Mouse (Mus musculus) G1E (cell line): ENCODE data around the gene Sec14l5.

Source experiments
- CTCF ChIP-seq: IDR thresholded peaks from 2 replicates; pipeline ENCODE4 v1.5.1; 2012; ENCODE audit warnings: low read depth, low read length, inconsistent platforms, mixed read lengths
- TAL1 ChIP-seq: conservative IDR thresholded peaks from 2 replicates; pipeline ENCODE4 v1.6.1; 2012; ENCODE audit warnings: low read depth, low read length, inconsistent platforms, mixed read lengths

DNA sequence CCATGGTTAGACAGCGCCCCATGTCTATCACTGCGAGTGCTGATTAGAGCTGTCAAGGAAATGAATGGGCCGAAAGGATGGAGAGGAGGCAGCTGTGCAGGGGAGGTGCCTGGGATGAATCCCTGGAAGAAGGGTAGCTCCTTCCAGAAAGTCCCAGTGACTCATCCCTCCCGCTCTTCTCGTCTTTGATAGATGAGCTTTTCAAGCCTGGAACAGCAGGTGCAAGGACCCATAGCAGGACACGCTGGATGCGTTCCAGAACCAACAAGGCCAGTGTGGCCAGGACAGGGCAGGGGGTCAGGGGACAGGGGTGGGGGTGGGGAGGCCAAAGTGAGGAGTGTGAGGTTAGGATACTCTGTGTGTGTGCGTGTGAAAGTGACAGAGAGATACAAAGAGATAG is 12.3 kb downstream of the Sec14l5 start:
- TF ChIP-seq TAL1 (no peak), CTCF (no peak)
